Mouse (Mus musculus): Measurements from ENCODE around the gene Psma6. TPM values are rescaled to one million over a fixed set of nuclear protein-coding genes. Genes with fewer than 3 reads are reported as not detected.

Gene Psma6
- total and polyA plus RNA-seq, 3 experiments = 255 to 309 TPM; not detected in 1

DNA sequence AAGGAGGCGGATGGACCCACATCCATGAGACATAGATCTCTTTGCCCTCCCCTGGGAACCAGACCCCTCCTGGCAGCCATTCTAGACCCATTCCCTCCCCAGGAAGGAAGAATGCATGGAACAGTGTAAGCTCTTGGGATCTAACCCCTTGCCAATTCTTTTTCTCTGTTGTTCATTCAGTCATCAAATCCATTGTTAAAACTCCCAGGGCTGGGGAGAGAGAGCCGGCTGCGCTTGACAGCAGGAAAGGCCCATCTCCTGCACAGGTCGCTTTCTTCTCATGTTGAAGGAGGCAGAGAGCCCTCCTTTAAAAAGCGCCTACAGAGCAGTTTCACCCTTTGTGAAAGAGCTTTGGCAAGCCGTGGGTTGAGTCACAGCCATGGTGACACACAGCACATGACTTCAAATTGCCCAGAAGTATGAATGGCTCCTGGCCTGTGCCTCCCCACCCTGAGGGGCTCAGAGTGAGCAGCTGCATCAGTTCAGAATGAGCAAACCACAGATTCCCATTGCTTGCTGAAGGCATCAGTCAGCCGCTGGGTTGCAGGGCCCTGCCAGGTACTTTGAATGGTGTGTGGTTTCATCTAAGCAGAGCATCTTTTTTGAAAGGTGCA is 82.2 kb downstream of the Psma6 start:
- Histone ChIP-seq H3K9ac (ENCODE audit: control insufficient read depth, low read depth, low read length, poor library complexity, severe bottlenecking) (no peak overlapping the region), H3K4me3 (ENCODE audit: control insufficient read depth in 1 of 2, insufficient read depth in 1 of 2, low read depth in 2 of 2, low read length in 2 of 2) (no peak overlapping the region), H3K9me3 (replicated peaks; ENCODE audit: insufficient read depth, low read length) (no peaks in the 10 kb centered on the region), H3K36me3 (ENCODE audit: control insufficient read depth in 1 of 2, insufficient read depth in 2 of 2, low read length in 2 of 2) (no peaks in the 10 kb centered on the region), H3K4me1 (ENCODE audit: control insufficient read depth in 1 of 2, insufficient read depth in 2 of 2, low read length in 2 of 2) (peaks cover 5 to 7% of the 10 kb centered on the region in 2 experiments; a peak in 3 of 4 replicates), H3K27ac (ENCODE audit: control insufficient read depth, low read depth, low read length) (no peak overlapping the region), H3K27me3 (ENCODE audit: control insufficient read depth in 1 of 2, insufficient read depth in 2 of 2, low read length in 2 of 2) (peaks cover 9 to 19% of the 10 kb centered on the region in 2 experiments; a peak in 3 of 4 replicates), H3K79me2 (ENCODE audit: control insufficient read depth, insufficient read depth, low read length, poor library complexity) (no peaks in the 10 kb centered on the region)
- DNase-seq (ENCODE audit: low read depth, low spot score) = no peak
- TF ChIP-seq USF1 (IDR thresholded peaks at IDR 0.05; ENCODE audit: low read depth, low read length) (no peak), NELFE (IDR thresholded peaks at IDR 0.05; ENCODE audit: low read depth, low read length) (no peak), UBTF (IDR thresholded peaks at IDR 0.05; ENCODE audit: borderline replicate concordance, insufficient read depth, low read depth, low read length) (no peak), BHLHE40 (IDR thresholded peaks at IDR 0.05; ENCODE audit: borderline replicate concordance, low read depth, low read length) (no peak)

DNA sequence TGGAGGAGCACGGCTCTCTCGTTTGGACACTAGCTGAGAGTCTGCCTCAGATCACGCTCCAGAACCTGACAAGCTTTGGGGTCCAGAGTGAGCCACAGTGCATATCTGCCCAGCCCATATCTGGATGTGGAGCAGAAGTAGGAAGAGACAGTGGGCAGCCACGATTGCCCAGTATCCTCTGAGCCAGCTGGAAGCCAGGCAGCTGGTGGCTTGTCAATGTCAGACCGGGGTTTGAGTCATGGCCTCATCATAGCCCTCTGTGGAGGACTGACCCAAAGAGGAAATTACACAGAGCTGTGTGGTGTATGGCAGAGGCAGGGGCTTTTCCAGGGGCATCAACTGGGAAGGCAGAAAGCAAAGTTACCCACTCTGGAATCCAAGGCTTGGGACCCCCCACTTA is 82.8 kb downstream of the Psma6 start:
- no peaks in the 10 kb centered on the region for H3K36me3 ChIP-seq (ENCODE audit: control insufficient read depth in 1 of 2, insufficient read depth in 2 of 2, low read length in 2 of 2)
- no peak for DNase-seq (ENCODE audit: low read depth, low spot score)
- H3K4me1 ChIP-seq (ENCODE audit: control insufficient read depth in 1 of 2, insufficient read depth in 2 of 2, low read length in 2 of 2) = peaks cover 5 to 7% of the 10 kb centered on the region in 2 experiments; a peak in 3 of 4 replicates
- no peak overlapping the region for H3K4me3 ChIP-seq (ENCODE audit: control insufficient read depth in 1 of 2, insufficient read depth in 1 of 2, low read depth in 2 of 2, low read length in 2 of 2)
- TF ChIP-seq ZKSCAN1 (IDR thresholded peaks at IDR 0.05; ENCODE audit: low read depth, low read length) = no peak
- TF ChIP-seq ZNF384 (IDR thresholded peaks at IDR 0.05; ENCODE audit: low read depth, low read length) = no peak
- TF ChIP-seq ZC3H11A (IDR thresholded peaks at IDR 0.05; ENCODE audit: low read depth, low read length) = no peak
- no peak for TF ChIP-seq GATA1 (IDR thresholded peaks at IDR 0.05; ENCODE audit: low read depth, low read length)
- no peak for TF ChIP-seq MAZ (IDR thresholded peaks at IDR 0.05; ENCODE audit: low read depth, low read length)
- no peak for TF ChIP-seq RCOR1 (IDR thresholded peaks at IDR 0.05; ENCODE audit: low read depth, low read length)
- TF ChIP-seq SMC3 (IDR thresholded peaks at IDR 0.05; ENCODE audit: low read depth, low read length) = no peak
- no peak for TF ChIP-seq ELF1 (IDR thresholded peaks at IDR 0.05; ENCODE audit: low read depth, low read length)
- TF ChIP-seq MEF2A (IDR thresholded peaks at IDR 0.05; ENCODE audit: extremely low read depth, insufficient replicate concordance, low read depth, low read length, poor library complexity, severe bottlenecking) = no peak
- TF ChIP-seq TCF12 (IDR thresholded peaks at IDR 0.05; ENCODE audit: low read depth, low read length) = no peak
- TF ChIP-seq USF2 (IDR thresholded peaks at IDR 0.05; ENCODE audit: borderline replicate concordance in 1 of 2, insufficient read depth in 1 of 2, low read depth in 1 of 2, low read length in 2 of 2) = no peak
- TF ChIP-seq TBP (IDR thresholded peaks at IDR 0.05; ENCODE audit: low read depth, low read length) = no peak
- no peak for TF ChIP-seq UBTF (IDR thresholded peaks at IDR 0.05; ENCODE audit: borderline replicate concordance, insufficient read depth, low read depth, low read length)
- TF ChIP-seq MYB (IDR thresholded peaks at IDR 0.05; ENCODE audit: low read depth, low read length) = no peak
- TF ChIP-seq CHD2 (IDR thresholded peaks at IDR 0.05; ENCODE audit: low read length) = no peak
- H3K27me3 ChIP-seq (ENCODE audit: control insufficient read depth in 1 of 2, insufficient read depth in 2 of 2, low read length in 2 of 2) = peaks cover 9 to 19% of the 10 kb centered on the region in 2 experiments; a peak in 3 of 4 replicates
- no peaks in the 10 kb centered on the region for H3K9me3 ChIP-seq (replicated peaks; ENCODE audit: insufficient read depth, low read length)
- H3K79me2 ChIP-seq (ENCODE audit: control insufficient read depth, insufficient read depth, low read length, poor library complexity) = no peaks in the 10 kb centered on the region
- no peak overlapping the region for H3K27ac ChIP-seq (ENCODE audit: control insufficient read depth, low read depth, low read length)
- no peak overlapping the region for H3K9ac ChIP-seq (ENCODE audit: control insufficient read depth, low read depth, low read length, poor library complexity, severe bottlenecking)

All from MEL (cell line).